Mouse (Mus musculus) adrenal gland, postnatal 25 days (tissue): Measurements from ENCODE around the gene Insc. TPM values are rescaled to one million over a fixed set of nuclear protein-coding genes. Genes with fewer than 3 reads are reported as not detected.
A peak's percentile ranks its signal among the peaks of the same experiment; 100 is the strongest.

Experiments
- DNase-seq: peaks from one replicate; pipeline ENCODE4 v3.0.0; 2021; ENCODE audit warnings: mixed read lengths
- total RNA-seq: library from RNA; stranded (reverse); gene quantifications from 2 replicates; pipeline ENCODE4 v1.2.3, GENCODE M21; 2021

Insc gene
- total RNA-seq, 1 experiment from 2014 or later = 2.6 TPM

GRCm38 (mm10) chr7:114832257-114832940 lies 88.9 kb downstream of the Insc start:
- DNase-seq = no peak

- DNase-seq = no peak
Measured at GRCm38 (mm10) chr7:114834504-114834903, 91.0 kb downstream of the Insc start.

- no peak for DNase-seq
Measured at GRCm38 (mm10) chr7:114837268-114837667, 93.8 kb downstream of the Insc start.

DNA sequence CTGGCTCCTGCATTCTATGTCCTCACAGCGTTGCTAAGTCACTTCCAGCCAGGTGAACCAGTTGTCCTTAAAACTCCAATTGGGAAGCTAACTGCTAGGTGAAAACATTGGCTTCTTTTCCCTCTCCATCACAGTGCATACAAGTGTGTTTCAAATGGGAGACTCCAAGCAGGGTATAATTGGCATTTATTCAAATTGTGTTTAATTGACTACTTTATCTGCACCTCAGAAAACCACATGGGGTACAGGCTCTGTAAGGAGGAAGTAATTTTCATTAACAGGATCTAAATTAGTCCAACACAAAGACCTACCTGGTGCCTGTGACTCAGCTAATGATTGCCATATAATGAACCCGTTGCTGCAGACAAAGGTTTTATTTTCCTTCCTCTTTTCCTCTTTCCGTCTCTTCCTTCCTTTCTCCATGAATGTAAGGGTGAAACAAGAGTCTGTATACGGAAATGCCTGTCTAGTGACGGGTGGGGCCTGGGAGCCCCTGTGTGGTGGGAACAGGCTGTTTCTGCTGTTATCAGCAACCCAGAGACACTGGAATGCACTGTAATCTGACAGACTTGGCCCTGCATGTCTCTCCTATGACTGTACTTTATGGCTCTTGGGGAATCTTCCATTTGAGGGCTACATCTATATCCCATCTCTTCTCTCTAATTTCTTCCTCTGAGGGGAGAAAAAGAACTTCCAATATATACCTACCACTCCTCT lies 96.7 kb downstream of the Insc start:
- DNase-seq = no peak

DNA sequence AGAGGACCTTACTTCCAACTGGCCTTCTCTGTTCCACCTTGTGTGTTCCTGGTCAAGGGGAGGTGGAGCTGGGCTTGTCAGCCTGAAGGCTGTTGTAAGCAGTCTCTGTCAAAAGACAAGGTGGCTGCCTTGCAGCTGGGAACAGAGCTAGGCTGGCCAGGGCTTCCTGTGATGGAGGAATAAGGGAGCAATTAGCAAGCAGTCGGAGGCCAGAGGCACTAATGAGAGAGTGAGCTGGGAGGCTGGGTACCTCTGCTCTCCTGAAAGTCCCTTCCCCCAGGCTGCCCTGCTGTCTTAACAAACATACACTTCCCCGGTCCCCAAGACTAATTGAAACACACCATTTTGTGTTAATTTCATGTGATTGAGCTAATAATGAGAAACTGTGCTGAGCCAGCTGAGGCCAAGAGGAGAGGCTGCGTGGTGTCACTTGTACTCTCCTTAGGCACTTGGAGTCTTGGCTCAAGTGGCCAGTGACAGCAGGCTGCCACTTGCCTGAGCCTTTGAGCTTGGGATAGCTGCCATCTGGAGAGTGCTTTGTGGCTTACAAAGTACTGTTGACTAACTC lies 99.2 kb downstream of the Insc start:
- DNase-seq = no peak

DNA sequence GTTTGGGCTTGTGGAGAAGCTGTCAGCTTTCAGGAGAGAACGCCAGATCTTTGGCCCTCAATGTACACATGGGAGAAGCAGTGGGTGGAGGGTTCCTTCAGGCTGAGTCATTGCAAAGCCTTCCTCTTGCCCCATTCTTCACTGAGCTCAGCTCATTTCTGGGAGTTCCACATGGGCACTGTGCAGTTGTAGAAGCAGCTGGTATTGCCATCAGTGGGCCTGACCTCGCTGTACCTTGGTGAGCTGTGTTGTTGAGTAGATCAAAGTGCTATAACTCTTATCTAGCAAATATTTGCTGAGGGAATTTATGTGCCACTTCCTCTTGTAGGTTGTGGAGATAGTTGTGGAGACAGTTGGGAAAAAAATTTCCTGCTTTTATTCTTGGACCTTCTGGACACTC lies 103.7 kb downstream of the Insc start:
- DNase-seq = no peak

- DNase-seq = no peak
Measured at GRCm38 (mm10) chr7:114852387-114852786, 108.9 kb downstream of the Insc start.

GRCm38 (mm10) chr7:114854169-114854568 lies 110.7 kb downstream of the Insc start:
- DNase-seq = no peak

DNA sequence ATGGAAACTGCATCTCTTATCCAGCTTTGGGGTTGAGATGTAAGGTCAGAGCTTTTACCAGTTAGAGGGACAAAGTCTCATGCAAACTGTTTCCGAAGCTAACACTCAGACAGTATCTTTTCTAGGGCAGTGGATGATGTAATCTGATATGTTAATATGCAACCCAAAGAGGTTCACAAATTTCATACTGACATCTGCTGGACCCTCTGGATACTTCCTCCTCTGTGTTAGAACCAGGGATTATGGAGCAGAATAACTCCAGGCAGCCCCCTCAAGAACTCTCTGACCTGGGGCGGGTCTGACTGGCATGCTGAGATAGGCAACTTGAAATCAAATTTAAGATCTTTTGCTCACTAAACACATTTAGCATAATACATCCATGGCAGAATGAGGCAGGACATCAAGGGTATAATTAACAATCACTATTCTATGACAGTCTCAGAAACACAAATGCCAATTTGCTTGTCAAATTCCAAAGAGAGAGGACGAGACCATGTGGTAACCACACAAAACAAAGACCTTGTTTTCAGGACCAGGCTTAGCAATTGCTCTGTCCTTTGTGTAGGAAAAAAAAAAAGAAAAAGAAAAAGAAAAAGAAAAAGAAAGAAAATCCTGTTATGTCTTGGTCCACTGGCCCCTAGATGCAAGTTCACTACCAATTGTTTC lies 117.5 kb downstream of the Insc start:
- DNase-seq = no peak

- DNase-seq = no peak
Measured at GRCm38 (mm10) chr7:114873315-114874012, 130.0 kb downstream of the Insc start.

GRCm38 (mm10) chr7:114874032-114874441 lies 130.5 kb downstream of the Insc start:
- DNase-seq = peak; percentile 9

DNA sequence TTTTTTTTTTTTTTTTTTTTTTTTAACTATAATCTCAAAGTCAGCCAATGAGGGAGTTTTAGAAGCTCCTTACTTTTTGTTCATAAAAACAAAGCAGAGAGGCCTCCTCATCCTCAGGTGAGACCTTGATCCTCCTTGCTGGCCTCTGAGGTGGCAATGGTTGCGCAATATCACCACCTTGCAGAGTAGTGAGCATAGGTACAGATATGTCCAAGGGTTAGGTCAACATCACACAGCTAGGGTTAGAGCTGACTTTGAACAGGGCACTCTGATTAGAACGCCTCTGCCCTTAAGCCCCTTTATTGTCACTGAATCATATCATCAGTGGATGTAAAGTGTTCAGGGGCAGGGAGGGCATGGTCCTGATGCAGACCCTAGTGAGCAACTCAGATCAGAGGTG lies 131.1 kb downstream of the Insc start:
- no peak for DNase-seq

- no peak for DNase-seq
Measured at GRCm38 (mm10) chr7:114883602-114884001, 140.1 kb downstream of the Insc start.

DNA sequence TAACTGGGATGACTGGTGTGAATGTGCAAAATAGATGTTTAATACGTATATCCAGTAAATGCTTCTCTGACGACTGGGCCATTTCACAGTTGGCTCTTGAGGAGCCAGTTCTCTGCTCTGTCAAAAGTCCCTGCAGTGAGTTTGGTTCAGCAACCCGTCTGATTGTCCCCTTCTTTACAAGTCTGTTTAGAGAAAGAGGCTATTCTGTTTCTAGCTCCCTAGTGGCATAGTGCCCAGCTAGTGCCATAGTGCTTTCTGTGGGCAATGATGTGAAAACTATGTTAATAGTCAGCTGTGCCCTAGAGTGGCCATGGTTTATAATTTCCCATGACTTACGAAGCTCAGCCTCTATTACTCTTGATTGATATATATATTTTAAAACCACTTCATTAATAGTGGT lies 143.4 kb downstream of the Insc start:
- no peak for DNase-seq

- no peak for DNase-seq
Measured at GRCm38 (mm10) chr7:114890215-114890614, 146.7 kb downstream of the Insc start.

DNA sequence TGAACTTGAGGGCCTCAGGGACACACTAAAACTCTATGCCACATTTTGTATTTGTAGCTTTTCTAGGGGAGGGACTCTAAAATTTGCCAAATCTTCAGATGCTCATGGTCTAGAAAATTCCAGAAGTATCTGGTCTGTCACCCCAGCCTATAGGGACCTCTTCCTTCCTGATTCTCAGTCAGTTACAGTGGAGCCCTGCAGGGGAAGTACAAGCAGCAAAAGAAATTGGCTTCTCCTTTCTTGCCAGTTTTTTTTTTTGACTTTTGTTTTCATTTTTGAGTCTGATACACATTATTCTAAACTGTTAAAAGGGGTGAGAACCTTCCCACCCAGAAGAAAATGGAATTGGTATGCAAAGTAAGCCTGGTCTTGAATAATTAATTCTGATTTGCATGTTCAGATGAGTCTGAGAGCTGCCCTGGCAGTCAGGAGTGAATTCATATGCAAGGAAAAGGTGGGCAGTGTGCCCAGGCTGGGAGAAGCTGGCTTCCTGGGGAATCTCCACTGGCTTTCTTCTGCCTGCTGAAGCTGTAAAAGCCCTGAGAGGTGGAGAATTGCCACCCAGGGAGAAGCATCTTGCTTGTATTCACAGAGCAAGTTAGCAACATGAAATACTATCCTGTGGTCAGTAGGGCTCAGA lies 149.2 kb downstream of the Insc start:
- no peak for DNase-seq

DNA sequence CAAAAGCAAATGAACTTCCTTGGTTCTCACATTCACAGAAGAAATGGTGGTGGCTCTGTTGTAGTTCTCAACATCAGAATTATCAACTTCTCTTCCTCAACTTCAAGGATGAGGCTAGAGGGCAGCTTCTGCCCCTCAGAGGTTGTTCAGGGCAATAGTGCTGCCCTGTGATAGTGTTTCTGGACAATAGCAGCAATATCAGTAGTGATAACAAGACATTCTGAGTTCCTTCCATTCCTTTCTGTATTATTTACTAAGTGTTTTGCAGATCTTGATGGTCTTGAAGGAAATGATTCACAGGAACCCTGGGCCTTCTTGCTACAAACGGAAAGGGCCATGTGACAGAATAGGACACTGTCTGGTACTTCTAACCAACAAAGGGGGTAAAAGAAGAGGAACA lies 150.4 kb downstream of the Insc start:
- no peak for DNase-seq

GRCm38 (mm10) chr7:114896966-114897697 lies 153.6 kb downstream of the Insc start:
- DNase-seq = no peak
